Mouse (Mus musculus) lung, postnatal 10 days (tissue): ENCODE data around the gene Cytip.
"Not testable (repeated sequence)": the region's sequence is repeated elsewhere in the genome, so short reads cannot be mapped to it uniquely, and the experiment has no call there.

Experiments
- DNase-seq: peaks from one replicate; pipeline ENCODE4 v3.0.0; 2021

Cytip gene

DNA sequence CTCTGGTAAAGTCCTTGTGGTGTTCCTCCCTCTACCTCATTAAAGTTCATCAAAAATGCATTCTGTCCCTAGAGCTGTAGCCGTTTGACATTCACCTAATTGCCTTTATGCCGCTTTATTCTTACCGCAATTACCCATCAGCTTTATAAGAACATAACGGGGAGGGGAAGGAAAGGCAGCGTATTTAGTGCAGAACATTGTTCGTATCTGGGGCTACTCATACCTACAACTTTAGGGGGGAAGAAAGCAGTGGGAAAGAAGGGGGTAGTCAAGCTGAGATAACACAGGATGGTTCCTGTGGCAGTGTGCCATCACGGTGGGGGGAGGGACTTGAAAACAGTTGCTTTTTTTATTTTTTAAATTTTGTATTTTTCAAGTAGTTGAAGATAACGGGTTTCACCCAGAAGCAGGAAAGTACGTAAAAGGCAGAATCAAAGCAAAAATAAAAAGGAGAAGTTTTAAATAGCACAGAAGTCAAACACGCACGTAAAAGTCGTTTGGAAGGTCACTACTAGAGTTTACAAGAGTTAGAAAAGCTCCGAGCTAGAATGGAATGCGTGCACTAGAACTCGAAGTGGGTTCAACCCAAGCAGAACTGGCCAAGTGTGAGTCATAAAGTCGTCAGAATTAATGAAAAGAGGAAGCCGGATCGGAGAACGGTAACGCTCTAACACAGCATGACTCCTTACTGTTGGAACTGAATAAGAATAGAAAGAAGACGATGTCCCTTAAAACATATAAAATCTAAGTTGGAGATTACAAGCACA lies 34.6 kb downstream of the Cytip start:
- DNase-seq: peak; percentile 25

GRCm38 (mm10) chr2:58159880-58160279 lies 35.5 kb downstream of the Cytip start:
- peak; percentile 32 for DNase-seq

DNA sequence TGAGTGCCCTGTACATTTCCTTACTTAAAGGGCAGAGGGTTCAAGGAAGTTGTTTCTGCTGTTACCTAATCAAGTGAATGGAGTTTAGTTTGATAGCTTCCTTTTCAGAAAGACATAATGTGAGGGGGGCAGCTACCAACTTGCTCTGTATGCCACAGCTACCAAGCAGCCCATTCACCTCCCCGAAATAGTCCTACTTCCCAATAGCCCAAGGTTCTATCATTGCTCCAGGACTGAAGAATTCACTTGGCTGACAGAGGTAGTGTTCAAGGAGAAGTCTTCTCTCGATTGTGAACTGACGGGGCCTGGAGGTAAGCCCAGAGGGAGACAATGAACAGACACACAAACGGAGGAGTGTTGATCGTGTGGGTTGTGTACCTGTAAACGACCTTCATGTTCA lies 36.2 kb downstream of the Cytip start:
- DNase-seq: no peak

GRCm38 (mm10) chr2:58158539-58158938 lies 36.8 kb downstream of the Cytip start:
- DNase-seq: no peak

DNA sequence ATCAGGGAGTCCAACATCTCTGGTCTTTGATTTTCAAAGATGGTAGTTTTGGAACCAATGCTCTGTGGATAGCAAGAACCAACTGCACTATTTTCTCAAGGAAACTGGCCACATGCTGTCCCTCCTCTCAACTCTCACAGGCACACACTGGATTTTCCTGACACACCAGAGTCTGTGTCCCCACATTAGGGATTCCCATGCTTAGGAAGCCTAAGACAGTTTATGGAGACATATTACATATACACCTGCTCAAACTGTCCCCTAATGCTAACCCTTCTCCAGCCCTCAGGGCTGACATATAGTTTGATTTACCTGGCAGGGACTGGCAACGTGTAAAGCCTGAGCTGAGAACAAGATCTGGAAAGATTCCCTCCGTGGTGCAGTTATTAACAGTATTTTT lies 37.2 kb downstream of the Cytip start:
- DNase-seq: no peak

- no peak for DNase-seq
Measured at GRCm38 (mm10) chr2:58157466-58157865, 37.9 kb downstream of the Cytip start.

DNA sequence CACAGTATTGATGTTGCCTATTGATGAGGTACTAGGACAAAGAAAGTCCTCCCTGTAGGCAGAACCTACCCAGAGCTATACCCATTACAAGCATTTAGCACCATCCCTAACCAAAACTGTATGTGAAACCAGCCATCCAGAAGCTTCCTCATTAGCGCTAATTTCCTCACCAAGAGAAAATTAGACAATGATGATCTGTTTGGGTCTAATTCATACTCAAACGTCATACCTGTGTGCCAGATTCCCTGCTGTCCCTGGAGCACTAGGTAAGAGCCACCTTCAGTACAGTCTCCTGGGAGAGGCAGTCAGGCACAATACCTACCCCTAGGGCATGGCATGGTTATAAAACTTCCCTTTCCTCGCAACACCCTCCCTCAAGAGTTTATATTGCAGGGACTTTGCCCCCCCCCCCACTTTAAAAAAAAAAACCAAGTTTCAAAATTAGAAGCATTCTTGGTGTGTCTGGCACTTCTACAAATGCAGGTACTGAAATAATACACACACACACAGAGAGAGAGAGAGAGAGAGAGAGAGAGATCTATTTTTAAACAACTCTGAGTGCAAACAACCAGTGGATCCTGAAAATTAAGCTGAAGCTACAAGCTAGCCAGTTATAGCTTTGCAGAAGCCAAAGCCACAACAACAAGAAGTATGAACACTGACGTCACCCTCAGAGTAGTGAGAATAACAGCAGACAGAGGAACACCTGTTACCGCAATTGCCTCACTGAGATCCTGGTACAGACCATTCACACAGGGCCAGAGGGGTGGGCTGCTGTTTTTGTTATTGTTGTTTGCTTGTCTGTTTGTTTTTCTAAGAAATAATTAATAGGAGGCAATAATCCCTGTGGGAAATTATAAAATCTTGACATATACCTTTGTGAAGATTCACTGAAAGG lies 38.6 kb downstream of the Cytip start:
- peak; percentile 24 for DNase-seq

GRCm38 (mm10) chr2:58156108-58156415 lies 39.3 kb downstream of the Cytip start:
- DNase-seq: no peak

DNA sequence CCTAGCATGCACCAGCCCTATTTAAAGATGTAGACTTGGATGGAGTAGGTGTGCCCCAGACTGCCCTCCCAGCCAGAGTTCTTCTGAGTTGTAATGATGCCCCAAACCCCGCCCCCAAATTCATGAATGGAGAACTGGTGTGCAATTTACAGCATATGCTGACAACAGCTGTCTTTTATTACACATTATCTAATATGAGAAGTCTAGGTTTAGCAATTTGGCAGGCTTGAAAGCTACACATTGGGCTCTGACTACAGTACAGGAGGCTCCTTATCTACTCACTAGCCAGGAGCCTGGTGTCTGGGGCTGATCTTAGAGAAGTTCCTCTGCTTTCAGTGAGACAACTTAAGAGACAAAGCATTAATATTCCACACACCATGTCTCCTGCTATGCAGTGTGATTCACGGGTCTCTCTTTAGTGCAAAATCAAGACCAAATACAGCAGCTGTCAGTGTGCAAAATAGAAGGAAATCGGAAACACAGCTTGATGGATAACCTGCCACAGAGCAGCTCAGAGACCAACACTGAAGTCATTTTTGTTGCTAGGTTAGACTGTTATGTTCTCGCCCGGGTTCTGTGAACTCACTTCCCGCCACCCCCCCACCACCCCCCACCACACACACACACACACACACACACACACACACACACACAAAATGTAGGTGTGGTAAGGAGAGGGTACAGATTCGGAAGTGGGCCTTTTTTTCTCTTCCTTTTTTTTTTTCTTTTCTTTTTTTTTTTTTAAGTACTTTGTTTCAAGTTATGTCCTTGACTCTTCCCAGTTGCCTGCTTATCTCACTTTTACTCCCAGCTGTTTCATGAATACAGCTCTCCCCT lies 39.8 kb downstream of the Cytip start:
- no peak for DNase-seq

DNA sequence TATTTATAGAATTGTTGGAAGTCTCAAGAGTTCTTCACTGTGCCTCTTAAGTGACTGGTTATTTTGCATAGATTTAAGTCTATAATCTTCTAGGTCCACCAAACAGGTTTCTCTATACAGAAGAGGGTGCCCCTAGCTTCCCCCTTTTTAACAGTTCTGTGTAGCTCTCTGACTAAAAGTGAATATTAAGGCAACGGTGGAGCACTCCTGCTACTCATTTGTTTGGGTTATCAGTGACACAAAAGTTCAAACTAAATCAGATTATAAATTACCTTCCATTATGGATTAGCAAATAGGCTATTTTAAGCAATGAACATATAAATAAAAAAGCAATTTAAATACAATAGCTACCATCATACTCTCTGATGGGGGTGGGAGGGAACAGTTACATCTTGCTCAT lies 40.8 kb downstream of the Cytip start:
- no peak for DNase-seq

GRCm38 (mm10) chr2:58153742-58154141 lies 41.6 kb downstream of the Cytip start:
- no peak for DNase-seq

- no peak for DNase-seq
Measured at GRCm38 (mm10) chr2:58149983-58150405, 45.3 kb downstream of the Cytip start.

DNA sequence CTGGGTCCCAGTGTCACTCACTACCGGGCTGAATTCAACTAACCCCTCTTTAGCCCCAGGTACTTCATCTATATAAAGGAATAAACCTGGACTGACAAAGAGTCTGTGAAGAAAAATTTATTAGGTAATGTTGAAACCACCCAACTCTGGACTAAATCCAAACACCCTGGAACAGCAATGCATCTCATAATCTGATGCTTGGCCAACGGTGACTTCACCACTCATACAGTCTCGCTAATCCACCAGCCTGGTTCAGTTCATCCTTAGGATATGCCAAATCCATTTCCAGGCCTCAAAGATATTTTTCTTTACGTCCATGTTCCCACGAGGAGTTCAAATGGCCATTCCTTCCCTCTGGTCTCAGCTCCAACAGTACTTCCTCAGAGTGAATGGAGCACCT lies 48.8 kb downstream of the Cytip start:
- DNase-seq: no peak

DNA sequence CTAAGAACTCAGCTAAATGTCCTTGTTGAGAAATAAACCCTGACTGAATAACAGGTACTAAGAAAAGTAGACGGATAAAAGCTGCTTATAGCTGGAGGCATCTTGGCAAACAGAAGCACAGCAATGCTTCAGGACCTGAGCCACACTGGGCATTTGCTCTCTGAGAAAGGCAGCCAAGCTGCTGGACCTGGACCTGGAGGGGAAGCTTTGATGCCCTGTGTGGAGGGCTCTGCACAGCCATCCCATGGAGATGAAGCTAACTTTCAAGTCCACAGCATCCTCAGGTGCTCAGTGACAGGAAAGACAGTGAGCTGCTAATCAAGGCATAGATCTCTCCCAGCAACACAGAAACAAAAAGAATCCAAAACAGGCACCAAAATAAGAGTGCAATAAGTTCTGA lies 54.8 kb downstream of the Cytip start:
- DNase-seq: no peak

DNA sequence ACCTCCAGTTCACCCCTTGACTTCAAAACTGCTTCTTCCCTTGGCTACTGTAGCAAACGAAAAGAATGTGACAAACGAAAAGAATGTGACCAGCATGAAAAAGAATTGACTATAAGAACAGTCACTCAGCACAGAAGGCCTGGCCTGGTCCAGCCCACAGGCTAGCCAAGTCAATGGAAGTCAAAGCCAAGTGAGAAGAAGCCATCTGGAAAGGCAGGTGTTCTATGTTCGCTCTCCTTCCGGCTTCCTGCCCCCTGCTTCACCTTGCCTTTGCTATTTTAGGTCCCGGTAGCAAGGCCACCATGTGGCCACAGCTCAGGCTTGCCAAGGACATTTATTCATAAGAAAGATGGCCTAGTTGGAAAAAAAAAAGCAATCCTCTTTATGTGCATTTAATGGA lies 56.7 kb downstream of the Cytip start:
- no peak for DNase-seq

- DNase-seq: no peak
Measured at GRCm38 (mm10) chr2:58137676-58138075, 57.7 kb downstream of the Cytip start.

- no peak for DNase-seq
Measured at GRCm38 (mm10) chr2:58136526-58136925, 58.8 kb downstream of the Cytip start.

- no peak for DNase-seq
Measured at GRCm38 (mm10) chr2:58135061-58135463, 60.3 kb downstream of the Cytip start.

DNA sequence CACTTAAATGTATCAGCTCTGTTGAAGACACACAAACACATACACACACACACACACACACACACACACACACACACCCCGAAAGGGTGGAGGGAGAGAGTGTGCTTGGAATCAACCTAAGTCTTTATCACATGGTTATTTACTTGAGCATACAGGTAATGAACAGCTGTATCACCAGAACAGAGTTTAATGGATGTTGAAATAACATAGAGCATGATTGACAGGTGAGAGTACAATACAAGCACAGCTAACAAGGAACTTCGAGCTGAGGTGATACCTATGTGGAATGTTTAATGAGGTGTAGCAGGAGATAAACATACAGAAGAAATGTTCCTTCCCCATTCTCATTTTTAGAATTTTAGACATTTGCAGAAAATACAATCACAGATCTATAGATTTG lies 62.7 kb downstream of the Cytip start:
- no peak for DNase-seq

DNA sequence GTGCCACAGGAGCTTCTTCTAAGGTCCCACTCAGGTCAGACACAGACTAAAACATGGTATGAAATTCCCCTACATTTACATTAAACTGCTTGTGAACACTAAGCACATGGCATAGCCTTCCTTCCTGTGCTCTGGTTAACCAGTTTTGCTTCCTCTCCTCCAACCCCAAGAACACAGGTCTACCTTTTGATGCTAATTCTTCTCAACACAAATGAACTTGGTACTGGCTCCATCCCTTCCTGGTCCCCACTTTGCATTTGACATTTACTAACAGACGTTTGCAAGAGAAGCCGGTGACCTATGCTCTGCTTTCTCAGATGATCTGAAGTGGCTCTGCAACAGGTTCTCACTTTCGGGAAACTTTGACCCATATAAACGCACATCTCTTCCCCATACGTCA lies 65.4 kb downstream of the Cytip start:
- DNase-seq: no peak

DNA sequence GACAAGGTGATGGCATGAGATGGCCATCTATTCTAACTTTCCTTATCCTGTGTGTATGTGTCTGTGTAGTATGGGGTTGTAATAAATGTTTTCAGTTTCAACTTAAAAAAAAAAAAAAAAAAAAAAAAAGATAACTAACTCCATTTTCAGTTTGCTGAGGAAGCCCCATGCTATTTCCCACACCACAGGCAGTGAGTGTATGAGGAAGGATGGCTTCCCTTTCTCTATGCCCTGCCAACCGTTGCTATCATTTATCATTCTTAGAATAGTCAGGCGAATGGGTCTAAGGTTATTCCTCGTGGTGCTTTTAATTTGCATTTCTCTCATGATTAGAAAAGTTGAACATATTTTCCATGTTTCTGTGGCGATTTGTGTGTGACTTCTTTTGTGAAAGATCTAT lies 84.2 kb downstream of the Cytip start:
- no peak for DNase-seq

DNA sequence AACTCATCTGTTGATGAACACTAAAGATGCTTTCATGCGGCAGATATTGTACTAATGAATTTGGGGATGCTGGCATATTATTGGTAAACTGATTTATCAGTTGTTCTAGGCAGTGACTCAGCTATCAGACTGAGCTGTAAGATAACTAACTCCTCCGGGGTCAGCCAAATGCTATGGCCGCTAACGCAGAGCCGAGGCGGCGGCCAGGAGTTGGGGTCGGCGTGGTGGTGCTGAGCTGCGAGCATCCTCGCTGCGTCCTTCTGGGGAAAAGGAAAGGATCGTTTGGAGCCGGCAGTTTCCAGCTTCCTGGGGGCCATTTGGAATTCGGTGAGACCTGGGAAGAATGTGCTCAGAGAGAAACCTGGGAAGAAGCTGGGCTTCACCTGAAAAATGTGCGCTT lies 87.4 kb downstream of the Cytip start:
- DNase-seq: not testable (repeated sequence)

DNA sequence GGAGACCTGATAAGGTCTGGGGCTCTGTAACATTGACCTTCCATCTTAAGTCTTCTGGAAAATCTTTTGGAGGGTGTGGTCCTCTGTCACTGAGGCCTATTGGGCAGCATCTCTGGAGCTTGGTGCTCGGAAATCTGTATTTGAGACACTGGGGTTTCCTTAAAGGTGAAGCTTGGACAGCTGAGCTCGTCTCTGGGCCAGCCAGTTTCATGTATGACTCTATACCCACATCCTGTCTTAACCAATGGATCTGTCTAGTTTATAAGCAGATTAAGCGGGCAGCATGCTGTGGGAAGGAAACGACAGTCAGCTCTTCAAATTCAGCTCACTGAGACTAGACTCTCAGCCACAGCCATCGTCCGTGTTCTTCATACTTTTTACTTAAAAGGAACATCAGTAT lies 88.3 kb downstream of the Cytip start:
- no peak for DNase-seq

DNA sequence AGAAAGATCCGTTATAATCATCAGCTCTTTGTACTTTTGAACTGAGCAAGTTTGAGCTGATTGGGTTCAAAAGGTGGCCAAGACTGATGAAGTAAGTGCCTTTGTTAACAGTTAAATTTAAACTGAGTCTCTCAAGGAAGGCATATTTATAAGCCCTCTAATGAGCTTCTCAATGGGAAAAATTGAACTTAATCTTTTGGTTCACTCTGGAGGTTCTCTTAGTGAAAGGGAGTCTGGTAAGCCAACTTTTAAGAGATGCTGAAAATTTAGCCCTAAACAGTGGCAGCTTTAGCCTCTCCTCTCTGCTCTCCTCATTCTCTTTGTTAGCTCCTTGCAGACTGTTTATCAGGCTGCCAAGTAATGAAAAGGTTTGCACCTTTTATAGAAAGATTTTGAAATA lies 100.5 kb downstream of the Cytip start:
- DNase-seq: no peak
